8 mouse cellular contexts compared by ENCODE assay signal in genomic region chrX:170007375-170008178, GRCm38 (mm10). TPM values are rescaled to one million over a fixed set of nuclear protein-coding genes. Genes with fewer than 3 reads are reported as not detected.
DNase-seq lines count a peak whose midpoint lies in the region; ATAC-seq and TF ChIP-seq lines count a peak whose summit lies in the region.
"Not testable (repeated sequence)": the region's sequence is repeated elsewhere in the genome, so short reads cannot be mapped to it uniquely, and the experiment has no call there.

No protein-coding gene starts in this region.

- not testable (repeated sequence) for H3K4me1 ChIP-seq in heart, embryonic 10.5 days; kidney, embryonic 15.5 days; liver, postnatal 0 days (ENCODE audit: insufficient read depth); midbrain, postnatal 0 days (ENCODE audit: insufficient read depth, low read length)

- H3K27me3 ChIP-seq in heart, embryonic 10.5 days (ENCODE audit: insufficient read depth, poor library complexity, severe bottlenecking); kidney, embryonic 15.5 days; liver, postnatal 0 days (ENCODE audit: insufficient read depth, low read length); midbrain, postnatal 0 days (ENCODE audit: insufficient read depth, low read length): not testable (repeated sequence)

- not testable (repeated sequence) for TF ChIP-seq EP300 in liver, postnatal 0 days (IDR thresholded peaks at IDR 0.05; ENCODE audit: low read depth)

- ATAC-seq in kidney, embryonic 15.5 days (replicated peaks; ENCODE audit: low FRiP score); liver, postnatal 0 days; midbrain, postnatal 0 days (ENCODE audit: low FRiP score): not testable (repeated sequence)

- peaks cover 13% of the 10 kb centered on the region for H3K36me3 ChIP-seq in heart, embryonic 10.5 days
- H3K36me3 ChIP-seq in kidney, embryonic 15.5 days = peaks cover 16% of the 10 kb centered on the region
- H3K36me3 ChIP-seq in liver, postnatal 0 days (replicated peaks; ENCODE audit: insufficient read depth, low read length); midbrain, postnatal 0 days (ENCODE audit: insufficient read depth, low read length): not testable (repeated sequence)

- H3K4me2 ChIP-seq in kidney, embryonic 15.5 days; liver, postnatal 0 days (ENCODE audit: low read depth, low read length); midbrain, postnatal 0 days (ENCODE audit: low read depth, low read length, poor library complexity, severe bottlenecking): not testable (repeated sequence)

- H3K27ac ChIP-seq in heart, embryonic 10.5 days; liver, postnatal 0 days (ENCODE audit: low read depth); midbrain, postnatal 0 days (ENCODE audit: low read depth, low read length): not testable (repeated sequence)
- 0 out of 2 replicates have a peak overlapping the region, but pooled peaks have one; percentile 3 for H3K27ac ChIP-seq in kidney, embryonic 15.5 days

- 0 out of 2 replicates have a peak, but pooled peaks have one; percentile 1 for TF ChIP-seq CTCF in liver, postnatal 0 days (IDR thresholded peaks at IDR 0.05; ENCODE audit: low read depth)
- not testable (repeated sequence) for TF ChIP-seq CTCF in midbrain, postnatal 0 days (IDR thresholded peaks at IDR 0.05)

- peaks cover 51% of the 10 kb centered on the region for H3K9me3 ChIP-seq in heart, embryonic 10.5 days
- peaks cover 38% of the 10 kb centered on the region for H3K9me3 ChIP-seq in kidney, embryonic 15.5 days (replicated peaks)
- H3K9me3 ChIP-seq in liver, postnatal 0 days (ENCODE audit: low read length) = peaks cover 14% of the 10 kb centered on the region
- H3K9me3 ChIP-seq in midbrain, postnatal 0 days (ENCODE audit: low read length) = peaks cover 19% of the 10 kb centered on the region

- H3K4me3 ChIP-seq in heart, embryonic 10.5 days; kidney, embryonic 15.5 days (replicated peaks); liver, postnatal 0 days (ENCODE audit: low read depth, low read length); midbrain, postnatal 0 days (ENCODE audit: low read depth, low read length): not testable (repeated sequence)

- 44% methylated on average over 2 of the region's 2 CpGs for WGBS in heart, embryonic 10.5 days
- 57% methylated on average over 2 of the region's 2 CpGs for WGBS in kidney, embryonic 15.5 days
- WGBS in liver, postnatal 0 days (ENCODE audit: insufficient replicate concordance) = 45% methylated on average over 2 of the region's 2 CpGs
- 45% methylated on average over 2 of the region's 2 CpGs for WGBS in midbrain, postnatal 0 days

- peak; percentile 24 for DNase-seq in 3T3-L1 (ENCODE audit: low read depth, low spot score)
- peak; percentile 19 for DNase-seq in adrenal gland, postnatal 10 days
- peak; percentile 42 for DNase-seq in embryo, embryonic 9.5 days (ENCODE audit: extremely low spot score)
- DNase-seq in heart, embryonic 10.5 days (ENCODE audit: low spot score) = peak; percentile 85
- DNase-seq in liver, postnatal 0 days = peak; percentile 26
- peak; percentile 0 for DNase-seq in midbrain, postnatal 0 days (ENCODE audit: low spot score)
- peak; percentile 46 for DNase-seq in testis, postnatal 14 days (ENCODE audit: low spot score)

- not testable (repeated sequence) for H3K9ac ChIP-seq in kidney, embryonic 15.5 days; liver, postnatal 0 days (replicated peaks); midbrain, postnatal 0 days (replicated peaks; ENCODE audit: low read length, poor library complexity, severe bottlenecking)

RNA-seq across cellular contexts. Expression of gene Gm21887, which starts 1.9 kb away (rescaled TPM):
- 100 to 1,000 TPM; 102 to 237 TPM for total RNA-seq in adrenal gland, postnatal 10 days (2021)
- polyA plus RNA-seq in heart, embryonic 10.5 days (2016; fragmentation: Nextera tagmentation; extraction: Ambion mirVana) = 121 and 172 TPM in 2 replicates
- 193 and 248 TPM in 2 replicates for polyA plus RNA-seq in kidney, embryonic 15.5 days (2015; fragmentation: Nextera tagmentation; extraction: Ambion mirVana)
- 64.4 and 87.0 TPM in 2 replicates for polyA plus RNA-seq in liver, postnatal 0 days (2015; fragmentation: Nextera tagmentation; extraction: Ambion mirVana)
- total RNA-seq in midbrain, postnatal 0 days (2014; rRNA removed) = 34.6 and 51.3 TPM in 2 replicates
- polyA plus RNA-seq in midbrain, postnatal 0 days (2015; fragmentation: Nextera tagmentation; extraction: Ambion mirVana) = 193 and 201 TPM in 2 replicates

Comparison
In these comparisons a context has a peak if more than half of its experiments do, and no peak if none do; other contexts are left out.
1. DNase-seq: peak in every context shown above with its lines; median percentile 85 in heart, embryonic 10.5 days; 46 in testis, postnatal 14 days; 42 in embryo, embryonic 9.5 days; 26 in liver, postnatal 0 days; 24 in 3T3-L1; 19 in adrenal gland, postnatal 10 days; 0 in midbrain, postnatal 0 days.